Mouse (Mus musculus): ENCODE data around the gene Fuz.

DNA sequence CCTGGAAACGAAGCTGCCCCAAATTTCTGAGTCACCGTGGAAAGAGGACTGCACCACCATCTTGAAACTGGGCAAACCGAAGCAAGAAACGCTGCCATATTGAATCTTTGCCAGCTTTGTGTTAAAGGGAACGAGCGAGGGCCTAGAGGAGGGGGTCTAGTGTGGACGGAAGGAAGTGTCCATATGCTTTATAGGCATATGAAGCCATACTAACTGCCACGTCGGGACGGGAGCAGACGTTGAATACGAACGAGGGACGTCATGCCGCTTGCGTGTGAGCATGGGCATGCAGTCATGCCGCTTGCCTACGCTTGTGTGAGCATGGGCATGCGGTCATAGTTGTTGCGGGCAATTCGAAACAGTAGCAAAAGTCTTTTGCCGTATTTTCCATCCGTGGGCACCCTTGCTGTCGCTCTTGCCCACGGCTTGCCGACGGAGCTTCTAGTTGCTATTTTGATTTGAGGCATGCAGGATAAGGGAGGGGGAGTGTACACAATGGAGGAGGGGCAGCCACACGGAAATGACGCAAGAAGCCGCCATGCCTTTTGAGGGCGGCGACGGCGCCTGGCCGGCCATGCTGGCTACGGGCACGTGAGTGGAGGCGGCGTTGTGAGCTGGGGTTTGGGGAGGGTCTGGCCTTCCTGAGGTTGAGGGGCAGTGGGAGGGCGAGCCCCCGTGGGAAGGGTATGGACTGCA, 46.3 kb upstream of the Fuz start:
- TF ChIP-seq TAL1 (IDR thresholded peaks at IDR 0.05; ENCODE audit: low read length) (no peak), GATA1 (IDR thresholded peaks at IDR 0.05; ENCODE audit: low read length) (no peak)
